Mouse (Mus musculus): ENCODE data around the gene H2-Oa. TPM values are rescaled to one million over a fixed set of nuclear protein-coding genes. Genes with fewer than 3 reads are reported as not detected.

H2-Oa gene
- polyA plus RNA-seq, 1 experiment from 2014 or later: 0.57 TPM

DNA sequence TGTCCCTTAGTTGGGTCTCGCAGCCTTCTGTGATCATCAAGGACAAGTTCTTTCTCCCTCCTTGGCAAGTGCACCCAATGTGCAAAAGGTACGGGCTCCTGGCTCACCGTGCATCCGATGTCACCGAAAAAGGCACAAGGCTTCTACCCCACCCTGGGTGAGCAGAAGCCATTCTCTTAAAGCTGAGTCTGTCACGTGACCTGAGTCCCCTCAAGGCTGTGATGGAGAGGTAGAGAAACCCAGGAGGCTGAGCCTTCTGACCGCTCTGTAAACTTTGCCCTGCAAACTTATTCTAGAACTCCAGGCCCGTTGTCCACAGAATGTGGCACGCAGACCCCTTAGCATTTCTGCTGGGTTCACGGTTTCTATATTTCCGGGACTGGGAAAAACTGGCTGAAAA, 13.1 kb upstream of the H2-Oa start:
- no peak overlapping the region for H3K4me3 ChIP-seq (ENCODE audit: low read depth, low read length)
- H3K27ac ChIP-seq (ENCODE audit: low read length): no peak overlapping the region
- peaks cover 20% of the 10 kb centered on the region for H3K27me3 ChIP-seq (ENCODE audit: control insufficient read depth, insufficient read depth, low read depth, low read length)
- 77% methylated on average over 11 of the region's 11 CpGs for WGBS (ENCODE audit: insufficient replicate concordance)
- no peaks in the 10 kb centered on the region; the same call in 1 of the 2 replicates for H3K4me1 ChIP-seq (ENCODE audit: control insufficient read depth, low read depth, low read length)
- H3K9me3 ChIP-seq (replicated peaks; ENCODE audit: control insufficient read depth, low read length): no peaks in the 10 kb centered on the region
- H3K36me3 ChIP-seq (ENCODE audit: control insufficient read depth, insufficient read depth): no peaks in the 10 kb centered on the region
- ATAC-seq (ENCODE audit: low read depth): no peak
- no peak overlapping the region for H3K9ac ChIP-seq (ENCODE audit: low read depth, low read length)
- H3K4me2 ChIP-seq (ENCODE audit: low read depth, low read length): no peak overlapping the region

DNA sequence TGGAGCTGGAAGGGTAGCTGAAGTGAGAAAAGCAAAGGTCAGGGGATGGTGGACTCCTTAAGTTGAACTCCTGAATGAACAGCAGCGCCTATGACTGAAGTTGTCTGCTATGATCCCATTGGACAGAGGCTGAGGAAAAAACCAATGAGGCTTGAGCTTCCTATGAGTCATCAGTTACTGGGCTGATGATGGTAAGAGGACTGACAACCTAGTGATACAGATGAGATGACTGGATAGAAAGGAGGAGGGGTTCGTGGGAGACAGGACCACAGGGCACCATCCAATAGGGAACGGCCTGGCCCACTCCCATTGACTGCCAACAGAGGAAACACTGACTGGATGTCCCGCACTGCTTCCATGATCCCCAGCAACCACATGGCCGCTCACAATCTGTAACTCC, 12.5 kb upstream of the H2-Oa start:
- no peak overlapping the region for H3K4me3 ChIP-seq (ENCODE audit: low read depth, low read length)
- no peak for ATAC-seq (ENCODE audit: low read depth)
- no peaks in the 10 kb centered on the region for H3K9me3 ChIP-seq (replicated peaks; ENCODE audit: control insufficient read depth, low read length)
- H3K27ac ChIP-seq (ENCODE audit: low read length): no peak overlapping the region
- no peak overlapping the region for H3K9ac ChIP-seq (ENCODE audit: low read depth, low read length)
- H3K36me3 ChIP-seq (ENCODE audit: control insufficient read depth, insufficient read depth): no peaks in the 10 kb centered on the region
- no peak overlapping the region for H3K4me2 ChIP-seq (ENCODE audit: low read depth, low read length)
- no peaks in the 10 kb centered on the region; the same call in 1 of the 2 replicates for H3K4me1 ChIP-seq (ENCODE audit: control insufficient read depth, low read depth, low read length)
- peaks cover 20% of the 10 kb centered on the region for H3K27me3 ChIP-seq (ENCODE audit: control insufficient read depth, insufficient read depth, low read depth, low read length)
- WGBS (ENCODE audit: insufficient replicate concordance): 26% methylated on average over 5 of the region's 5 CpGs

DNA sequence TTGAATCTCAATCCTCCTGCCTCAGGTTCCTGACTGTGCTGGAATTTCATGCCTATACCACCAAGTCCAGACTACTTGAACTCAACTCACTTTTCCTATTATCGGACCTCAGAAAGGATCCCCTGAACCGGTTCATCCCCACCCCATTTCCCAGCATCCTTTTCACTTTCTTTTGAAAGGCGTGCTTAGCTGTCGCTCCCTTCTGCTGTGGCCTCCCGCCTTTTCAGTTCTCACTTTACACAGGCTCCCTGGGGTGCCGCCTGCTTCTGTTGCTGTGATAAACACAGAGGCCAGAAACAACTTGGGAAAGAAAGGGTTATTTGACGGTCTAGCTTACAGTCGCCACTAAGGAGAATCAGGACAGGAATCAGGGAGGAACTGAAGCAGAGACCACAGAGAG, 9.0 kb upstream of the H2-Oa start:
- Histone ChIP-seq H3K9ac (ENCODE audit: low read depth, low read length) (no peak overlapping the region), H3K36me3 (ENCODE audit: control insufficient read depth, insufficient read depth) (no peaks in the 10 kb centered on the region), H3K4me3 (ENCODE audit: low read depth, low read length) (no peak overlapping the region), H3K4me1 (ENCODE audit: control insufficient read depth, low read depth, low read length) (no peaks in the 10 kb centered on the region), H3K9me3 (replicated peaks; ENCODE audit: control insufficient read depth, low read length) (no peaks in the 10 kb centered on the region), H3K27me3 (ENCODE audit: control insufficient read depth, insufficient read depth, low read depth, low read length) (no peaks in the 10 kb centered on the region), H3K4me2 (ENCODE audit: low read depth, low read length) (no peak overlapping the region), H3K27ac (ENCODE audit: low read length) (no peak overlapping the region)
- ATAC-seq (ENCODE audit: low read depth): no peak
- 29% methylated on average over 8 of the region's 8 CpGs for whole genome bisulfite sequencing (ENCODE audit: insufficient replicate concordance)

DNA sequence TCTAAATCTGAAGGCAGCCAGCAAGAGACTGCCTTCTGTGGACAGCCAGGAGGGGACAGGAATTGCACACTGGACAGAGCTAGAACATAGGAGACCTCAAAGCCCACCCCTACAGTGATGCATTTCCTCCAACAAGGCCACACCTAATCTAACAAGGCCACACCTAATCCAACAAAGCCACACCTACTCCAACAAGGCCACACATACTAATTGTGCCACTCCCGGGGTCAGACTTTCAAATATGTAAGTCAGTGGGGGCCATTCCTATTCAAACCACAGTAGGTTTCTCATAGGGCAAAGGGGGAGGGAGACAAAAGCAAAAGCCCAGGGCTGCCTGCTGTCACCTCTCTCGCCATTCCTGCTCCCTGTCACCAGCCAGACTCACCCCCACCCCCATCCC, 4.8 kb upstream of the H2-Oa start:
- no peaks in the 10 kb centered on the region for H3K9me3 ChIP-seq (replicated peaks; ENCODE audit: control insufficient read depth, low read length)
- no peaks in the 10 kb centered on the region for H3K4me1 ChIP-seq (ENCODE audit: control insufficient read depth, low read depth, low read length)
- H3K27me3 ChIP-seq (ENCODE audit: control insufficient read depth, insufficient read depth, low read depth, low read length): no peaks in the 10 kb centered on the region
- H3K9ac ChIP-seq (ENCODE audit: low read depth, low read length): no peak overlapping the region
- H3K4me2 ChIP-seq (ENCODE audit: low read depth, low read length): no peak overlapping the region
- no peak for ATAC-seq (ENCODE audit: low read depth)
- H3K27ac ChIP-seq (ENCODE audit: low read length): no peak overlapping the region
- H3K4me3 ChIP-seq (ENCODE audit: low read depth, low read length): no peak overlapping the region
- 52% methylated on average over 2 of the region's 2 CpGs for WGBS (ENCODE audit: insufficient replicate concordance)
- H3K36me3 ChIP-seq (ENCODE audit: control insufficient read depth, insufficient read depth): no peaks in the 10 kb centered on the region

DNA sequence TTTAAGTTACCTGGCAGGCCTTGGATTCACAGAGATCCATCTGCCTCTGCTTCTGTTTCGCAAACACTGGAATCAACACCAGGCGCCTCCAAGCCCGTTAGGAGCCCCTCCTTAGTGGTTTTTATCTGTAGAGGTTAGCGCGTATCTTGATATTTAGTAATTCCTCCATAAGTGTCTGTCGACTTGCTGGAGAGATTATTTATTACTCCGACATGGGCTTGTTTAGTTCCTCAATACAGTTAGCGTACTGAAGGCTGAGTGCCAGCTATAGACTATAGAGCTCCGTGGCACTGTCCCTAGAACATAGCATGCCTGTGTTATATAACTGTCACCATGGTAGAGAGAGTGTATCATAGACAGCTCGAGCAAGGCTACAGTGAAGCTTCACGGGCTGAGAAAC, 4.0 kb upstream of the H2-Oa start:
- Histone ChIP-seq H3K4me2 (ENCODE audit: low read depth, low read length) (no peak overlapping the region), H3K27ac (ENCODE audit: low read length) (no peak overlapping the region), H3K9ac (ENCODE audit: low read depth, low read length) (no peak overlapping the region), H3K4me3 (ENCODE audit: low read depth, low read length) (no peak overlapping the region), H3K36me3 (ENCODE audit: control insufficient read depth, insufficient read depth) (no peaks in the 10 kb centered on the region), H3K9me3 (replicated peaks; ENCODE audit: control insufficient read depth, low read length) (no peaks in the 10 kb centered on the region), H3K27me3 (ENCODE audit: control insufficient read depth, insufficient read depth, low read depth, low read length) (no peaks in the 10 kb centered on the region), H3K4me1 (ENCODE audit: control insufficient read depth, low read depth, low read length) (no peaks in the 10 kb centered on the region)
- no peak for ATAC-seq (ENCODE audit: low read depth)
- WGBS (ENCODE audit: insufficient replicate concordance): 51% methylated on average over 11 of the region's 11 CpGs

DNA sequence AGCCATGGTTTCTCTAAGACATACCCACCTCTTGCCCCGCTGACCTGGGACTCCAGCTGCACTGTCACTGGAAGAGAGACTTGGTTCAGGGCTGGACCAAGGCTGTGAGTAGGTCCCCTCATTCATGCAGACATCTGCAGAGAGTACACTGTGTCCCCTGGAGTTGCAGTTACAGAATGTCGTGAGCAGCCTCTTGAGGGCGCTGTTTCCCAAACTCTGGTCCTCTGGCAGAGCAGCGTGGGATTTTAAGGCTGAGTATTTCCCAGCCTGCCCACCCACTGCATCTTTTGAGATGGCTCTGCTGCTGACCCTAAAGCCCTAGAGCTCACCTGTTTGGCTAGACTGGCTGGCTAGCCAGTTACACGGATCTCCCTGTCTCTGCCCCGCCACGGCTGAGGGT, 1.2 kb upstream of the H2-Oa start:
- no peaks in the 10 kb centered on the region; the same call in 1 of the 2 replicates for H3K4me1 ChIP-seq (ENCODE audit: control insufficient read depth, low read depth, low read length)
- no peaks in the 10 kb centered on the region for H3K27me3 ChIP-seq (ENCODE audit: control insufficient read depth, insufficient read depth, low read depth, low read length)
- H3K4me3 ChIP-seq (ENCODE audit: low read depth, low read length): no peak overlapping the region
- no peak overlapping the region for H3K9ac ChIP-seq (ENCODE audit: low read depth, low read length)
- WGBS (ENCODE audit: insufficient replicate concordance): 48% methylated on average over 7 of the region's 7 CpGs
- no peaks in the 10 kb centered on the region for H3K9me3 ChIP-seq (replicated peaks; ENCODE audit: control insufficient read depth, low read length)
- H3K36me3 ChIP-seq (ENCODE audit: control insufficient read depth, insufficient read depth): no peaks in the 10 kb centered on the region
- no peak for ATAC-seq (ENCODE audit: low read depth)
- H3K27ac ChIP-seq (ENCODE audit: low read length): no peak overlapping the region
- no peak overlapping the region for H3K4me2 ChIP-seq (ENCODE audit: low read depth, low read length)

DNA sequence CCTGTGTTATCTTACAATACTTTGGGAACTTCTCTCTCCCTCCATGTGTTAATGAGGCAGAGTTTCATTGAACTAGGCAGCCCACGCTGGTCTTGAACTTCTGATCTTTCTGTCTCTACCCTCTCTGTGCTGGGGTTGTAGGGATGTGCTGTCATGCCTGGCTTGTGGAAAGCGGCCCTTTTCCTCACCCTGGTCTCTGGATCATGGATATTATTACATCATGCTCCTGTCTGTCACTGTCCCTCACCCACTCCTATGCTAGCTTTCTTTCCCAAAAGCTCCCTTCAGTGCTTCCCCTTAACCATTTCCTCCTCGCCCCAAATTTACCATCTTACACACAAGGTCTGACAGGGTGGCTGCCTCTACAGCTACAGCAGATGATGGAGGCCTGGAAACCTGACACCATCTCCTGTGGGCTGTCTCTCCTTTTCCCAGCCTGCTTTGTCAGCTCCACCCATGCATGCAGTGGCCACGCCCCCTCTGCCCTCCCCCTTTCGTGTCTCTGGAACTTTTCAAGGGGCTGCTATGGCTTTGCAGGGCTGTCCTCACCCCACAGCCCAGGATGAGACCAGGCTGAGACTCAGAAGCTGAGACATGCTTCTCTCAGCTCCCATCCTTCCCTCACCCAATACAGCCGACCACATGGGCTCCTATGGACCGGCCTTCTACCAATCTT, 1.2 kb downstream of the H2-Oa start:
- 37% methylated on average over 7 of the region's 7 CpGs for WGBS (ENCODE audit: insufficient replicate concordance)
- no peaks in the 10 kb centered on the region; the same call in 1 of the 2 replicates for H3K4me1 ChIP-seq (ENCODE audit: control insufficient read depth, low read depth, low read length)
- H3K9ac ChIP-seq (ENCODE audit: low read depth, low read length): no peak overlapping the region
- H3K4me2 ChIP-seq (ENCODE audit: low read depth, low read length): no peak overlapping the region
- H3K4me3 ChIP-seq (ENCODE audit: low read depth, low read length): no peak overlapping the region
- no peaks in the 10 kb centered on the region for H3K27me3 ChIP-seq (ENCODE audit: control insufficient read depth, insufficient read depth, low read depth, low read length)
- no peak overlapping the region for H3K27ac ChIP-seq (ENCODE audit: low read length)
- H3K36me3 ChIP-seq (ENCODE audit: control insufficient read depth, insufficient read depth): no peaks in the 10 kb centered on the region
- no peak for ATAC-seq (ENCODE audit: low read depth)
- H3K9me3 ChIP-seq (replicated peaks; ENCODE audit: control insufficient read depth, low read length): no peaks in the 10 kb centered on the region

DNA sequence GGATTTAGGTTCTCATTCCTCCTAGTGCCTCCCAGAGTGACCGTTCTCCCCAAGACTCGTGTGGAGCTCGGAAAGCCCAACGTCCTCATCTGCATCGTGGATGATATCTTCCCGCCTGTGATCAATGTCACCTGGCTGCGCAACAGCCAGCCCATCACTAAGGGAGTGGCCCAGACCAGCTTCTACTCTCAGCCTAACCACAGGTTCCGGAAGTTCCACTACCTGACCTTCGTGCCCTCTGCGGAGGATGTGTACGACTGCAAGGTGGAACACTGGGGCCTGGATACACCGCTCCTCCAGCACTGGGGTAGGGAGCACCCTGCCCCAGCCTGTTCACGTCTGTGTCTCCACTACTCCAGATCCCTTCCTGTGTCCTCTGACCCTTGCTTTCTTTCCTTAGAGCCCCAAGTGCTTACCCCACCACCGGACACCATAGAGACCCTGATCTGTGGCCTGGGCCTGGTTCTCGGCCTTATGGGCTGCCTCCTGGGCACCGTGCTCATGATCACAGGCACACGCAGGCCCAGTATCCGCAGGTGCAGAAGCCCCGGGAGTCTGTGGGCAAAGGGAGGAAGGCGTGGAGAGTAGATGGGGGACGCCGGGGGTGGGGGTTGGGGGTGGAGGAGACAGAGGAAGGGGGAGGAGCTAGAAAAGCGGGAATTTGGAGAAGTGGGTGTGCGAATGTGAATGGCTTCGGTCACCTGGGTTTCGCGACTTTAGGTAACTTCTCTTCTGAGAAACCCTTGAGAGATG, 2.3 kb downstream of the H2-Oa start:
- Histone ChIP-seq H3K4me1 (ENCODE audit: control insufficient read depth, low read depth, low read length) (no peaks in the 10 kb centered on the region; the same call in 1 of the 2 replicates), H3K4me3 (ENCODE audit: low read depth, low read length) (no peak overlapping the region), H3K27ac (ENCODE audit: low read length) (no peak overlapping the region), H3K36me3 (ENCODE audit: control insufficient read depth, insufficient read depth) (no peaks in the 10 kb centered on the region), H3K4me2 (ENCODE audit: low read depth, low read length) (no peak overlapping the region), H3K27me3 (ENCODE audit: control insufficient read depth, insufficient read depth, low read depth, low read length) (no peaks in the 10 kb centered on the region), H3K9ac (ENCODE audit: low read depth, low read length) (no peak overlapping the region), H3K9me3 (replicated peaks; ENCODE audit: control insufficient read depth, low read length) (no peaks in the 10 kb centered on the region)
- WGBS (ENCODE audit: insufficient replicate concordance): 60% methylated on average over 27 of the region's 27 CpGs
- no peak for ATAC-seq (ENCODE audit: low read depth)

DNA sequence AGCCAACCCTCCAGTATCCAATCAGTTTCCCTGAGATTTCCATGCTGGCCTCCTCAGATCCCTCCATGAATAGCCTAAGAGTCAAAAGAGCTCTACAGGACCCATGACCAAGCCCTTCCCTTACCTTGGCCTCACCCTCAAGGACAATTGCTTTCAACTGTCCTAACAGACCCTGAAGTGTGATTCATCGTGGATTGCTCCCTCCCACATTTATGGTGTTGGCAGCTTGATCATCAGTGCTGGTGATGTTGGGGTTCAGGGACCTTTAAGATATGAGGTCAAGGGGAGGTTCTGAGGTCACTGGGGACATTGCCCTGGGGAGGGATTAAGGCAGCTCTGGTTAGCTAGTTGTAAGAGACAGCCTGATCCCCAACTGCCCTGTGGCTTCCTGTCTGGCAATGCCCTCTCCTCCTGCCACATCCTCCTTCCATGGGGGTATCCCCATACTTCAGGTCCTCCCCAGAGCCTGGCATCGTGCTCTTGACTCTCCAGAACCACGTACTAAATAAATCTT, 4.4 kb downstream of the H2-Oa start:
- H3K27ac ChIP-seq (ENCODE audit: low read length): no peak overlapping the region
- ATAC-seq (ENCODE audit: low read depth): no peak
- H3K4me2 ChIP-seq (ENCODE audit: low read depth, low read length): no peak overlapping the region
- no peaks in the 10 kb centered on the region for H3K36me3 ChIP-seq (ENCODE audit: control insufficient read depth, insufficient read depth)
- no peaks in the 10 kb centered on the region for H3K9me3 ChIP-seq (replicated peaks; ENCODE audit: control insufficient read depth, low read length)
- WGBS (ENCODE audit: insufficient replicate concordance): 36% methylated on average over 3 of the region's 3 CpGs
- H3K27me3 ChIP-seq (ENCODE audit: control insufficient read depth, insufficient read depth, low read depth, low read length): no peaks in the 10 kb centered on the region; the same call in 1 of the 2 replicates
- peaks cover under 1% of the 10 kb centered on the region; the same call in 1 of the 2 replicates for H3K4me1 ChIP-seq (ENCODE audit: control insufficient read depth, low read depth, low read length)
- no peak overlapping the region for H3K4me3 ChIP-seq (ENCODE audit: low read depth, low read length)
- no peak overlapping the region for H3K9ac ChIP-seq (ENCODE audit: low read depth, low read length)
